Mouse (Mus musculus) left cerebral cortex, adult 6 months (tissue): ENCODE measurements around the gene Cdk15. TPM values are rescaled to one million over a fixed set of nuclear protein-coding genes. Genes with fewer than 3 reads are reported as not detected.

Experiments
- long read RNA-seq, 2 experiments: library from polyadenylated mRNA; unstranded; transcript quantifications; one replicate each; pipeline ENCODE4 v2.0.0; 2019 to 2020
- polyA plus RNA-seq: library from polyadenylated mRNA; unstranded; fragments of <200 nt; fragmentation: Nextera tagmentation; gene quantifications from 2 replicates; pipeline ENCODE4 v1.2.3, GENCODE M21; 2021

Gene Cdk15
- polyA plus RNA-seq: 0.25 and 0.38 TPM in 2 replicates
- long read RNA-seq, experiment 1, partial matches to known transcripts: 0 of 2 reads
- long read RNA-seq, experiment 1, other reads (novel, unspliced or antisense): 1 of 2 reads
- long read RNA-seq, experiment 2: 0 reads

GRCm38 (mm10) chr1:59256751-59257231 is at the start of gene Cdk15:
TSS of gene Cdk15 (plus strand) at chr1:59256906.

GRCm38 (mm10) chr1:59236856-59237441 is 19.8 kb upstream of the Cdk15 start, which contains the start of gene Als2:
TSS of gene Als2 (minus strand) at chr1:59237231.

Other genes with a start within 250 kb of the Cdk15 start
- gene C2cd6, start 162.0 kb upstream of the Cdk15 start, polyA plus RNA-seq: not detected in 2 replicates
- 39.6 and 47.8 TPM in 2 replicates for gene Tmem237, start 136.5 kb upstream of the Cdk15 start, polyA plus RNA-seq
- gene Mpp4, start 93.5 kb upstream of the Cdk15 start, polyA plus RNA-seq: 1.8 and 2.3 TPM in 2 replicates
- gene Als2, start 19.7 kb upstream of the Cdk15 start, polyA plus RNA-seq: 4.2 and 4.8 TPM in 2 replicates
- gene Fzd7, start 225.5 kb downstream of the Cdk15 start, polyA plus RNA-seq: 0.78 and 2.3 TPM in 2 replicates